Mouse (Mus musculus) lung, embryonic 16.5 days (tissue): Measurements from ENCODE around the gene Pqbp1. TPM values are rescaled to one million over a fixed set of nuclear protein-coding genes. Genes with fewer than 3 reads are reported as not detected.

Experiments
- ATAC-seq: fragments of 200-750 bp; cut with Nextera tagmentation; 2 replicates; pipeline ENCODE4 v1.8.0; 2017; ENCODE audit warnings: low read depth, mild to moderate bottlenecking, moderate library complexity
- H3K27ac ChIP-seq: fragments of 300-500 bp; sonication (generic); 2 replicates; pipeline ENCODE4 v1.5.1; 2014; ENCODE audit warnings: mild to moderate bottlenecking, control low read depth, low read length
- H3K27me3 ChIP-seq: fragments of 300-500 bp; sonication (generic); 2 replicates; pipeline ENCODE4 v1.6.1; 2014; ENCODE audit warnings: low read depth, low read length, mixed read lengths; ENCODE audit not compliant: control insufficient read depth, insufficient read depth
- H3K36me3 ChIP-seq: fragments of 300-500 bp; sonication (generic); 2 replicates; pipeline ENCODE4 v1.6.1; 2014; ENCODE audit warnings: low read length; ENCODE audit not compliant: control insufficient read depth, insufficient read depth
- H3K4me1 ChIP-seq: fragments of 300-500 bp; sonication (generic); replicated peaks from 2 replicates; pipeline ENCODE4 v1.6.1; 2014; ENCODE audit warnings: low read length, mixed read lengths; ENCODE audit not compliant: control insufficient read depth, insufficient read depth
- H3K4me2 ChIP-seq: fragments of 300-500 bp; sonication (generic); 2 replicates; pipeline ENCODE4 v1.6.1; 2014; ENCODE audit warnings: low read depth, low read length, control low read depth
- H3K4me3 ChIP-seq: fragments of 300-500 bp; sonication (generic); 2 replicates; pipeline ENCODE4 v1.5.1; 2014; ENCODE audit warnings: mild to moderate bottlenecking, low read length, control low read depth
- H3K9ac ChIP-seq: fragments of 300-500 bp; sonication (generic); 2 replicates; pipeline ENCODE4 v1.6.1; 2014; ENCODE audit warnings: low read length, control low read depth
- H3K9me3 ChIP-seq: fragments of 300-500 bp; sonication (generic); 2 replicates; pipeline ENCODE4 v1.6.1; 2016; ENCODE audit warnings: low read length; ENCODE audit not compliant: control insufficient read depth
- WGBS: fragments of 180-500 bp; shearing (Covaris S2); extraction: QIAGEN DNeasy Blood & Tissue Kit; methylation state at CpG from one replicate; pipeline ENCODE4 v1.1.7; 2014; 5-methylcytosine and 5-hydroxymethylcytosine counted together
- polyA plus RNA-seq: library from polyadenylated mRNA; unstranded; fragments of >200 nt; fragmentation: Nextera tagmentation; extraction: Ambion mirVana; gene quantifications from 2 replicates; pipeline ENCODE4 v1.2.1, GENCODE M21; 2015

Gene Pqbp1
- 106 and 119 TPM in 2 replicates for polyA plus RNA-seq

DNA sequence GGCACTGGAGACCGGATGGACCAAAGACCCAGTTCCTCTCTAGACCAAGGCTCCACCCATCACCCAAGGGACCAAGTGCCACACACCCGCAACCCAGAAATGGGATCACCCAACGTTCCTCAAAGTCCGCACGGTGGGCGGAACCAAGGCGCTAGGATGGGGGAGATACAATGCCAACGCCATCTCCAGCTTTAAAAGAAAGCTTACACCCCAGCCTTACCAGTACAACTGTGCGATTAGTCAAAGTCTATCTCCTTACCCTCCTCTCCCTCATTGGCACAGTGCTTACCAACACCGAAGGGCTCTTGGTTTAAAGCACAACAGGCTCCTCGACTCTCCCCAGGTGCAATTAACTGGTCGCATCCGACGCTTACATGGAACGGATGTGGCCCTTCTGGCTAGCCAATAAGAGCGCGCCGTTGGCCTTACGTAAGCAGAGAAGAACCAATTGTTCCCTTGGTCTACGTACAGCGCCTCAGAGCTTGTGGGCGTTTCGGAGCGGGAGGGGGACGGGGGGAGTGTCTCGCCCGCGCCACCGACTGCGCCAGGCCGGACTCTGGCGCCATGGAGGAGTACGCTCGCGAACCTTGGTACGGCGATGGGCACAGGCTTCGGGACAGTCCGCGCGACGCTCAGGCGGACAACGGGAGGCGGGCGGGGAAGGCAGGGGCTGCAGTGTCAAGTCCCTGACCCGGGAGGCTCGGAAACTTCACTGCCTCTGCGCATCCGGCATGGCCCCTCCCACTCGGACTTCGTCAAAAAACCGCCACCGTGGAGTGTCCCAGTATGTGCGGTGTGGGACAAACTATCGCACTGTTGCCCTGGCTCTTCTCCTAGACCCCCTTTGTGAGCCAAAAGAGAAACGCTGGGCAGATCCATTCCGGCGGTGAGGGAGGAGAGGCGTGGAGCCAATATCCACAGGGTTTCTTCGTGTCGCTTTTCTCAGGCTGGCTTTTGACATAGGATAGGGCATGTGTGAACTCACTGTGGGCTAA is at the start of gene Pqbp1, which contains the start of gene Timm17b:
Gene Pqbp1, minus strand, starts transcription at position 390 of the 995 bp plus-strand sequence.
Gene Timm17b, plus strand, starts transcription at position 478 of the 995 bp plus-strand sequence.
- H3K27me3 ChIP-seq: no peaks in the 10 kb centered on the region
- peak within 1 kb of the TSS; percentile 64 for H3K4me2 ChIP-seq
- H3K4me3 ChIP-seq: peak within 1 kb of the TSS; percentile 68
- 14% methylated on average over 49 of the region's 62 CpGs for WGBS
- H3K9me3 ChIP-seq: no peaks in the 10 kb centered on the region
- peak; percentile 99 for ATAC-seq
- H3K9ac ChIP-seq: peak within 1 kb of the TSS; percentile 79
- H3K4me1 ChIP-seq: peaks cover 7% of the 10 kb centered on the region; the same call in 1 of the 2 replicates
- H3K36me3 ChIP-seq: 0 out of 2 replicates have a peak, but pooled peaks cover 2% of the 10 kb centered on the region
- peak within 1 kb of the TSS; percentile 79 for H3K27ac ChIP-seq

DNA sequence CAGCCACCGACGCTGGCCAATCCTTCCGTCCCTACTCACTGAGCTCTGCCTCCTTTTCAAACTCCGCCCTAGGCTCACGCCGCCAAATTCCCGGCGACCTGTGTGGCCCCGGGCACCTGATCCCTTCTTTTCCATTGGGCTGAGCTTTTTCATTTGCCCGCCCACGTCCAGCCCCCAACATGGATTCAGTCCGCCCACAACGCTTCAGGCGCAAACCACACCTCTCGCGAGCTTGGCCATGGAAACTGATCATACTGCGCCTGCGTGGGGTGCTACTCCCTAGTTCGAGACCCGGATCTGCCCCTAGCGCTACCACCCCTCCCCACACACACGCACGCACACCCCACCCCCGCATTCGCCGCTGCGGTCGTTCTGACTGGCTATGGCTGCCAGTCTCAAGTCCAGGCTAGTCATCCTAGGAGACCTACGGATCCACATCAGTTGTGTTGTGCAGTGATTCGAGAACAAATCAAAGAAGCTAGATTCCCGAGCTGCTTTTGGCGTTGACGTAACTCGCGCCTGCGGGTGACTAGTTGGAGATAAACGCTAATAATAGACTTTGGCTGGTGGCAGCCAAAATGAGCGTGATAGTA is 48.9 kb upstream of the Pqbp1 start:
- no peaks in the 10 kb centered on the region for H3K36me3 ChIP-seq
- WGBS: 12% methylated on average over 38 of the region's 38 CpGs
- H3K4me1 ChIP-seq: 0 out of 2 replicates have a peak, but pooled peaks cover 2% of the 10 kb centered on the region
- H3K27me3 ChIP-seq: no peaks in the 10 kb centered on the region
- H3K27ac ChIP-seq: peak overlapping the region; percentile 20; the same call in 1 of the 2 replicates
- no peaks in the 10 kb centered on the region for H3K9me3 ChIP-seq
- H3K4me3 ChIP-seq: peak overlapping the region; percentile 58
- H3K4me2 ChIP-seq: peak overlapping the region; percentile 57
- peak; percentile 99 for ATAC-seq
- peak overlapping the region; percentile 68 for H3K9ac ChIP-seq

DNA sequence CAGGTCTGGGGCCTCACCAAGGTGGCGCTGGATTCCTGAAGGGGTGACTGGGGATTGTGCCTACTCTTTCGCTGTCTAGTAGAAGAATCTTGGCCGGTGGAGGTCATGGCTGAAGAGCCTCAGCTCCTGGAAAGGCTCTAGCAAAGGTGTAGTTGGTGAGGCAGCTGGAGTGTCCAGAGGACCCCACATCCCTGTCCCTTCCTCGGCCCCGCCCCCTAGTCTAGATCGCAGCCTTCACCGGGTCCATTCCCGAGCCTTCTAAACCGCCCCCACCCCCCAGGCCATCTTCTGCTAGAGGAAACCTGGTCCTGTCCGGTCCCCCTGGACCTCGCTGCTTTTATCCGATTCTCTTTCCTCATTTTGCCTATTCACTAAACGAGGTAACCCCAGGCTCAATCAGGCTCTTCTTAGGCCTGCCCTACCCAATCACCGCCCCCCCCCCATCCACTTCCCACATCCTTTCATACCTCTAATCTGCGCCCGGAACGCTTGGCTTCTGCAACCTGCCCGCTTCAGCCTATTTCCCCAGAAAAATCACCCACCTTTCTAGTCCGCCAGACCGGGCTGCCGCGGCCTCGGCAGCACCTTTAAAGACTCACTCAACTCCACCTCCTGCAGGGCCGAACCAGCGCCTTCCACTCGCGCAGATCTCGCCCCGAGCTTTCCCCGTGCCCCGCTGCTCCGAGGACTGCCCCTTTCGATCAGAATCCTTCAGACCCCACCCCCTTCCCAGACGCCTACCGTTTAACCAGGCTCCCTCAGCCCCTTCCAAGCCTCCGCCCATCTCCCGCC is 48.2 kb upstream of the Pqbp1 start, which contains the start of gene Hdac6:
Gene Hdac6, minus strand, starts transcription at position 782 of the 792 bp plus-strand sequence.
- Histone ChIP-seq H3K36me3 (no peaks in the 10 kb centered on the region), H3K27ac (peak within 1 kb of the TSS; percentile 20; the same call in 1 of the 2 replicates), H3K27me3 (no peaks in the 10 kb centered on the region), H3K9ac (peak within 1 kb of the TSS; percentile 68), H3K4me3 (peak within 1 kb of the TSS; percentile 58), H3K9me3 (no peaks in the 10 kb centered on the region), H3K4me1 (0 out of 2 replicates have a peak, but pooled peaks cover 2% of the 10 kb centered on the region), H3K4me2 (peak within 1 kb of the TSS; percentile 63)
- 20% methylated on average over 34 of the region's 37 CpGs for WGBS
- peak; percentile 24 for ATAC-seq

DNA sequence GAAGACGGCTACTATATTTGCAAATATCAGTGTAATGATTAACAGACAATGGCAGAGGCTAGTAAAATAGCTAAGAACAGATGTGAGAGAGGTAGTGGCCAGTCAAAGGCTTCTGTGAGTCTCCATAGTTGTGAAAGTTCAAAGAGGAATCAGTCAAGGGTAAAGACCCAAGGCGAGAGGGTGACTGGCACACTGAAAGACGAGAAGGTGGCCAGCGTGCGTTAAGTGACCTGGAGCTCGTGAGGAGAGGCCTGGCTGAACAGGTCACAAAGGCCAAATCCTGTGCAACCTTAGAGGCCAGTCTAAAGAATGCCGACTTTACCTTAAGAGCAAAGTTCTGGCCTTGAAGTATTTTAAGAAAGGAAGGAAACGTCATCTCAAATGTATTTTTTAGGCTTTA is 46.5 kb upstream of the Pqbp1 start:
- no peak overlapping the region for H3K27ac ChIP-seq
- no peak overlapping the region for H3K4me2 ChIP-seq
- H3K27me3 ChIP-seq: no peaks in the 10 kb centered on the region
- no peaks in the 10 kb centered on the region for H3K9me3 ChIP-seq
- no peak overlapping the region for H3K4me3 ChIP-seq
- ATAC-seq: no peak
- 0 out of 2 replicates have a peak, but pooled peaks cover 2% of the 10 kb centered on the region for H3K4me1 ChIP-seq
- no peaks in the 10 kb centered on the region; the same call in 1 of the 2 replicates for H3K36me3 ChIP-seq
- 56% methylated on average over 8 of the region's 8 CpGs for WGBS
- H3K9ac ChIP-seq: no peak overlapping the region

DNA sequence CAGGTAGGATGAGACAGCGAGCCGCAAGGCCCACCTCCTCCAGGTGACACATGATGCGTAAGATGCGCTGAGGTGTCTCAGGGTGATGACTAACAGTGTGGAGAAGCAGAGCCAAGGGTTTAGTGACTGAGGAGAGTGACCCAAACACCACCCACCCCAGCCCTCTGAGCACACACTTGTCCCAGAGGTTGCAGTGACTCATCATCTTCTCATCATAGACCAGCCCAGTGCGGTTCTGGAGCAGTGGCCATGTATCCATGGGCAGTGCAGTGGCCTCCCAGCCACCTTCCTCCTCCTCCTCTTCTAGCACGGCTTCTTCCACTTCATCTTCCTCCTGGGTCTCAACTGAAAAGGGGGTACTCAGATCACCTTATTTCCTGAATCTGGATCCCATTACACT is 38.6 kb upstream of the Pqbp1 start:
- Histone ChIP-seq H3K9ac (no peak overlapping the region), H3K36me3 (no peaks in the 10 kb centered on the region; the same call in 1 of the 2 replicates), H3K9me3 (no peaks in the 10 kb centered on the region), H3K4me2 (no peak overlapping the region), H3K4me1 (no peaks in the 10 kb centered on the region), H3K27ac (no peak overlapping the region), H3K4me3 (no peak overlapping the region), H3K27me3 (no peaks in the 10 kb centered on the region)
- ATAC-seq: no peak
- 76% methylated on average over 6 of the region's 6 CpGs for WGBS

DNA sequence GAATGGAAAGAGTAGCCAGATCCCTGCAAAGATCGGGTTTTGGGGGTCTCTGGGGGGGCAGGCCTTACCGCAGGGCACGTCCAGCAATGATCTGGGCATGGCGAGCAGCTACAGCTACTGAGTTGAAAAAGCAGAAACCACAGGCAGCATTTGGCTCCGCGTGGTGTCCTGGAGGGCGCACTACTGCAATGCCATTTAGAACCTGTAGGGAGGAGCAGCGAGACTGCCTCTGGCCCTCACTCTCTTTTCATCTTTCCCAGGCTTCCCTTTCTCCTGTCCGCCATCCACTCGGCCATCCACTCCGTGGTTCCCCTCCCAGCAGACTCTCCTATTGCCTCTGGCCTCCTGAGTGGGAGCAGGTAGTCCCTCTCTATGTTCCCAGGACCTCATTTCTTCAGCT is 37.8 kb upstream of the Pqbp1 start:
- 56% methylated on average over 11 of the region's 11 CpGs for WGBS
- H3K27me3 ChIP-seq: no peaks in the 10 kb centered on the region
- no peaks in the 10 kb centered on the region for H3K9me3 ChIP-seq
- no peaks in the 10 kb centered on the region; the same call in 1 of the 2 replicates for H3K36me3 ChIP-seq
- ATAC-seq: no peak
- H3K4me2 ChIP-seq: no peak overlapping the region
- no peak overlapping the region for H3K27ac ChIP-seq
- no peaks in the 10 kb centered on the region for H3K4me1 ChIP-seq
- H3K9ac ChIP-seq: no peak overlapping the region
- H3K4me3 ChIP-seq: no peak overlapping the region

- Histone ChIP-seq H3K4me3 (no peak within 1 kb of the TSS), H3K9me3 (no peaks in the 10 kb centered on the region), H3K4me2 (no peak within 1 kb of the TSS), H3K9ac (no peak within 1 kb of the TSS), H3K27me3 (peaks cover 32% of the 10 kb centered on the region), H3K4me1 (no peaks in the 10 kb centered on the region), H3K27ac (no peak within 1 kb of the TSS), H3K36me3 (no peaks in the 10 kb centered on the region)
- 15% methylated on average over 16 of the region's 19 CpGs for WGBS
- no peak for ATAC-seq
Observed at GRCm38 (mm10) chrX:7928270-7928790, 29.3 kb upstream of the Pqbp1 start, which contains the start of gene Eras. Gene Eras, minus strand, starts transcription at chrX:7928607.

- no peak overlapping the region for H3K4me3 ChIP-seq
- H3K4me1 ChIP-seq: peaks cover 2% of the 10 kb centered on the region; the same call in 1 of the 2 replicates
- H3K4me2 ChIP-seq: no peak overlapping the region
- no peak overlapping the region for H3K9ac ChIP-seq
- no peak for ATAC-seq
- H3K27ac ChIP-seq: no peak overlapping the region
- H3K27me3 ChIP-seq: peaks cover 43% of the 10 kb centered on the region
- H3K9me3 ChIP-seq: no peaks in the 10 kb centered on the region
- 16% methylated on average over 10 of the region's 10 CpGs for WGBS
- no peaks in the 10 kb centered on the region for H3K36me3 ChIP-seq
Observed at GRCm38 (mm10) chrX:7927116-7927515, 28.0 kb upstream of the Pqbp1 start.
